Mouse (Mus musculus) gastrocnemius, adult 2 months (tissue): ENCODE measurements at regions not wholly inside any gene's neighbourhood (a gene's known extent, or its start where the extent isn't known, plus 50 kb on each side); places are given as distances from the start of the nearest gene placed in this dataset.

ENCODE experiments used
- DNase-seq: peaks from one replicate; pipeline ENCODE4 v3.0.0; 2022
- H3K27ac ChIP-seq: fragments of 200-600 bp; 2 replicates; pipeline ENCODE4 v1.8.1; 2022; ENCODE audit warnings: mild to moderate bottlenecking
- H3K4me3 ChIP-seq: fragments of 200-600 bp; 2 replicates; pipeline ENCODE4 v1.8.1; 2022; ENCODE audit warnings: mild to moderate bottlenecking, moderate library complexity
- CTCF ChIP-seq: fragments of 200-600 bp; IDR thresholded peaks from 2 replicates; pipeline ENCODE4 v1.8.1; 2022; ENCODE audit warnings: antibody characterized with exemption, mild to moderate bottlenecking, moderate library complexity
- intact Hi-C: fragments of 180-260 bp; cut with DNase I; formaldehyde crosslinking; loops from one replicate; pipeline ENCODE4 v1.15.1; 2025

- intact Hi-C loops, result no loop called here
- Histone ChIP-seq H3K27ac (no peak overlapping the region), H3K4me3 (no peak overlapping the region)
- no peak for TF ChIP-seq CTCF
- DNase-seq, result no peak
These were observed 78.6 kb downstream of the A830031A19Rik start for GRCm38 (mm10) chr11:23996250-23996649.

GRCm38 (mm10) chr11:23994160-23994559 lies 80.7 kb downstream of the A830031A19Rik start:
- TF ChIP-seq CTCF, result no peak
- DNase-seq, result no peak
- Histone ChIP-seq H3K27ac (no peak overlapping the region), H3K4me3 (no peak overlapping the region)
- intact Hi-C loops, result no loop called here

- H3K27ac ChIP-seq, result no peak overlapping the region
- no peak for DNase-seq
- no peak for TF ChIP-seq CTCF
- no peak overlapping the region for H3K4me3 ChIP-seq
- intact Hi-C loops, result no loop called here
These were observed 87.1 kb downstream of the A830031A19Rik start for GRCm38 (mm10) chr11:23987532-23988450.

GRCm38 (mm10) chr11:23985231-23985630 lies 89.6 kb downstream of the A830031A19Rik start:
- no peak overlapping the region for H3K27ac ChIP-seq
- H3K4me3 ChIP-seq, result no peak overlapping the region
- DNase-seq, result no peak
- TF ChIP-seq CTCF, result no peak
- intact Hi-C loops, result no loop called here

GRCm38 (mm10) chr11:23979332-23979731 lies 84.3 kb upstream of the Papolg start:
- peak; percentile 63 for DNase-seq
- no peak overlapping the region for H3K27ac ChIP-seq
- intact Hi-C loops, result no loop called here
- TF ChIP-seq CTCF, result peak; percentile 87
- no peak overlapping the region for H3K4me3 ChIP-seq

- DNase-seq, result no peak
- Histone ChIP-seq H3K4me3 (no peak overlapping the region), H3K27ac (no peak overlapping the region)
- no peak for TF ChIP-seq CTCF
- intact Hi-C loops, result no loop called here
These were observed 83.2 kb upstream of the Papolg start for GRCm38 (mm10) chr11:23978300-23978699.

- Histone ChIP-seq H3K27ac (no peak overlapping the region), H3K4me3 (no peak overlapping the region)
- no peak for DNase-seq
- TF ChIP-seq CTCF, result no peak
- intact Hi-C loops, result no loop called here
These were observed 82.0 kb upstream of the Papolg start for GRCm38 (mm10) chr11:23977096-23977495.

- DNase-seq, result no peak
- no peak overlapping the region for H3K27ac ChIP-seq
- H3K4me3 ChIP-seq, result peak overlapping the region; percentile 51
- intact Hi-C loops, result loop anchor here (2.0 to 10.0 kb wide), 2 partner anchors 100 to 276 kb away; no protein-coding TSS in a partner anchor
- TF ChIP-seq CTCF, result peak; percentile 75
These were observed 59.3 kb upstream of the Papolg start for GRCm38 (mm10) chr11:23954323-23954722.

GRCm38 (mm10) chr11:23945966-23946365 lies 50.9 kb upstream of the Papolg start:
- no peak for DNase-seq
- intact Hi-C loops, result no loop called here
- no peak overlapping the region for H3K4me3 ChIP-seq
- H3K27ac ChIP-seq, result no peak overlapping the region
- no peak for TF ChIP-seq CTCF
